Mouse (Mus musculus): ENCODE data around the gene Rab11fip5. TPM values are rescaled to one million over a fixed set of nuclear protein-coding genes. Genes with fewer than 3 reads are reported as not detected.

The Rab11fip5 gene
- polyA plus RNA-seq, 1 experiment, result 24.8 TPM

DNA sequence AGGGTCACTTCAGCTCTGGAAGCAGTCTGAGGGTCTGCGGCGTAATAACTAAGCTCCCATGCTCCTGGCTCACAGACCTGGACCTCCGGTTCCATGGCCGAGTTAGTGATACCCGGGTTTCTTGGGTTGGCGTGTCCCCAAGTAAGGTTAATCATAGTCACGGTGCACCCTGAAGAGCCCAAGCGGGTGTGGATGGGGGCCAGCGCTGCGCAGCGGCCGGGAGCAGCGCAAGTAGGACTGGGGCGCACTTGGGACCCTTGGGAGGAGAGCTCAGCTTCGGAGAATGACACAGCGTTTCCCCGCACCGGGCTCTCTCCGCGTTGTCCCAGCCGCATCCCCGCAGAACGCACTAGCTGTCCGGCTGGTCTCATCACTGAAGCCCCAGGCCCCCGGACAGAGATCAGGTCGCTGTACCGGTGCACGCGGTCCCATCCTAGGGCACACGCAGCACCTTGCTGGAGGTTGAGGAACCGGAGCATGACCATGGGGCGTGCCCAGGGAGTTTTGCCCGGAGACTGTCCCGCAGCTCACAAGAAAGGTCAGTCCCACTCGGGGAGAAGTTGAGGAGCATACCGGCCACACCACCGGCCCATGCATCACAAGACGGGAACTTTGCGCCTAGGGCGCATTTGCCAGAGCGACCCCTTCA lies 42.0 kb downstream of the Rab11fip5 start:
- Histone ChIP-seq H3K27me3 (ENCODE audit: control insufficient read depth, insufficient read depth, insufficient read length) (no peaks in the 10 kb centered on the region), H3K4me3 (peak overlapping the region; percentile 80), H3K79me2 (ENCODE audit: control insufficient read depth, insufficient read depth) (no peaks in the 10 kb centered on the region), H3K4me2 (ENCODE audit: low read depth) (peak overlapping the region; percentile 95), H3K36me3 (ENCODE audit: control insufficient read depth, insufficient read depth) (no peaks in the 10 kb centered on the region), H3ac (ENCODE audit: control insufficient read depth, insufficient read length) (peak overlapping the region; percentile 12)
- TF ChIP-seq POLR2A (IDR thresholded peaks at IDR 0.05; ENCODE audit: insufficient read length, low read depth), result no peak
- TF ChIP-seq REST (IDR thresholded peaks at IDR 0.05; ENCODE audit: insufficient read depth, insufficient read length), result no peak
- TF ChIP-seq CEBPB (IDR thresholded peaks at IDR 0.05; ENCODE audit: insufficient read depth, poor library complexity, severe bottlenecking), result no peak
- no peak for TF ChIP-seq MAX (IDR thresholded peaks at IDR 0.05; ENCODE audit: low read depth)
- TF ChIP-seq USF1 (IDR thresholded peaks at IDR 0.05; ENCODE audit: low read depth), result no peak
- no peak for TF ChIP-seq POLR2AphosphoS2 (IDR thresholded peaks at IDR 0.05; ENCODE audit: insufficient read length, low read depth)
- no peak for TF ChIP-seq MYOG (IDR thresholded peaks at IDR 0.05; ENCODE audit: control insufficient read depth in 1 of 3, insufficient read depth in 1 of 3, insufficient read length in 2 of 3, low read depth in 2 of 3)
- no peak for TF ChIP-seq TCF12 (IDR thresholded peaks at IDR 0.05; ENCODE audit: insufficient read depth, poor library complexity, severe bottlenecking)

DNA sequence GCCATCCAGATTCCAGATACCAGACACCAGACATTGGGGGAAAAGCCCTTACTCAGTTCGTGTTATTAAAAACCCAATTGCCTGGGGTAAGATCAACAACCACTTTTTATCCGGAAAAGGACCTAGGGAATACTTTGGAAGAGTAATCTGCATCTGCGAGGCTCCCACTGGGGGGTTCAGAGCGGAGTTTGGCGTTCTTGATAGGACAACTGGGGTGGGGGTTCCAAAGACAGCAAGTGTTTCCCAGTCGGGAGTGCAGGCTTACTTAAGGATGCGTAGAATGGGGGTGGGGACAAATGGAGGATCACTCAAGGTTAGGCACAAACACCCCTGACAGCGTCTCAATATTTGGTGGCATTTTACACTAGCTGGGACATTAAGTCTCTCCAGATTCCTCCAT lies 42.7 kb downstream of the Rab11fip5 start:
- H3K4me3 ChIP-seq, result peak overlapping the region; percentile 80

DNA sequence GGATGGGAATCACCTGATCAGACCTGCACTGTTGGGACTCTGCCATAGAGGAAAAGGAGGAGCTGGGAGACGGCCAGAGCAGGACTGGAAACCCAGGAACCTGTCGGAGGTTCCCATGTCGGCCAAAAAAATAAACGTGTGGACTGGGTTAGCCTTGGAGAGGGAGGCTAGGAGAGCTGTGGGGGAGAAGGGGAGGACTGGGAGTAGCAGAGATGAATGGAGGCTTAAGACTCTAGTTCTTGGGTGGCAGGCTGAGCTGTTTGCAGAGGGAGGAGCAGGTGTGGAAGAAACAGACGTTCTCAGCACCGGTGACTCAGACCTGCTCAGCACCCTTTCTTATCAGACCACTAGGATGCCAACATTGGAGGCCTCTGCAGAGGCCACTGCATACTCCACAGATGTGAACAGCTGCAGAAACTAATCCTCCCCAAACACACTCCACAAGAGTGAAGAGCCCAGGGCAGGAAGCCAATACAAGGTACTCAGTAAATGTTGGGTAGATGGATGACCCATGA lies 43.2 kb downstream of the Rab11fip5 start:
- peak overlapping the region; percentile 95 for H3K4me2 ChIP-seq (ENCODE audit: low read depth)
- H3K27me3 ChIP-seq (ENCODE audit: control insufficient read depth, insufficient read depth, insufficient read length), result no peaks in the 10 kb centered on the region
- H3K79me2 ChIP-seq (ENCODE audit: control insufficient read depth, insufficient read depth), result no peaks in the 10 kb centered on the region
- no peak overlapping the region for H3ac ChIP-seq (ENCODE audit: control insufficient read depth, insufficient read length)
- TF ChIP-seq MYOG (IDR thresholded peaks at IDR 0.05; ENCODE audit: control insufficient read depth in 1 of 3, insufficient read depth in 1 of 3, insufficient read length in 2 of 3, low read depth in 2 of 3) (peak in 1 of 3 experiments; percentile 18), MYOD1 (IDR thresholded peaks at IDR 0.05; ENCODE audit: control insufficient read depth in 1 of 3, insufficient read length in 2 of 3, low read depth in 2 of 3) (peak in 1 of 3 experiments; percentile 49), E2F4 (IDR thresholded peaks at IDR 0.05; ENCODE audit: insufficient read depth) (no peak), SRF (IDR thresholded peaks at IDR 0.05; ENCODE audit: control insufficient read depth, insufficient read length, low read depth) (no peak)
- peak overlapping the region; percentile 80 for H3K4me3 ChIP-seq
- no peaks in the 10 kb centered on the region for H3K36me3 ChIP-seq (ENCODE audit: control insufficient read depth, insufficient read depth)

More for the DNA sequence above, 42.7 kb downstream of the Rab11fip5 start:
- Histone ChIP-seq H3K4me2 (ENCODE audit: low read depth) (peak overlapping the region; percentile 95), H3K79me2 (ENCODE audit: control insufficient read depth, insufficient read depth) (no peaks in the 10 kb centered on the region), H3K27me3 (ENCODE audit: control insufficient read depth, insufficient read depth, insufficient read length) (no peaks in the 10 kb centered on the region), H3K36me3 (ENCODE audit: control insufficient read depth, insufficient read depth) (no peaks in the 10 kb centered on the region), H3ac (ENCODE audit: control insufficient read depth, insufficient read length) (no peak overlapping the region)
- TF ChIP-seq REST (IDR thresholded peaks at IDR 0.05; ENCODE audit: insufficient read depth, insufficient read length) (no peak), CEBPB (IDR thresholded peaks at IDR 0.05; ENCODE audit: insufficient read depth, poor library complexity, severe bottlenecking) (no peak), MYOD1 (IDR thresholded peaks at IDR 0.05; ENCODE audit: control insufficient read depth in 1 of 3, insufficient read length in 2 of 3, low read depth in 2 of 3) (no peak), USF1 (IDR thresholded peaks at IDR 0.05; ENCODE audit: low read depth) (no peak), POLR2A (IDR thresholded peaks at IDR 0.05; ENCODE audit: insufficient read length, low read depth) (no peak), E2F4 (IDR thresholded peaks at IDR 0.05; ENCODE audit: insufficient read depth) (no peak), MAX (IDR thresholded peaks at IDR 0.05; ENCODE audit: low read depth) (no peak), TCF3 (IDR thresholded peaks at IDR 0.05; ENCODE audit: insufficient read length, low read depth) (no peak), POLR2AphosphoS2 (IDR thresholded peaks at IDR 0.05; ENCODE audit: insufficient read length, low read depth) (no peak), MYOG (IDR thresholded peaks at IDR 0.05; ENCODE audit: control insufficient read depth in 1 of 3, insufficient read depth in 1 of 3, insufficient read length in 2 of 3, low read depth in 2 of 3) (no peak), SRF (IDR thresholded peaks at IDR 0.05; ENCODE audit: control insufficient read depth, insufficient read length, low read depth) (no peak)

DNA sequence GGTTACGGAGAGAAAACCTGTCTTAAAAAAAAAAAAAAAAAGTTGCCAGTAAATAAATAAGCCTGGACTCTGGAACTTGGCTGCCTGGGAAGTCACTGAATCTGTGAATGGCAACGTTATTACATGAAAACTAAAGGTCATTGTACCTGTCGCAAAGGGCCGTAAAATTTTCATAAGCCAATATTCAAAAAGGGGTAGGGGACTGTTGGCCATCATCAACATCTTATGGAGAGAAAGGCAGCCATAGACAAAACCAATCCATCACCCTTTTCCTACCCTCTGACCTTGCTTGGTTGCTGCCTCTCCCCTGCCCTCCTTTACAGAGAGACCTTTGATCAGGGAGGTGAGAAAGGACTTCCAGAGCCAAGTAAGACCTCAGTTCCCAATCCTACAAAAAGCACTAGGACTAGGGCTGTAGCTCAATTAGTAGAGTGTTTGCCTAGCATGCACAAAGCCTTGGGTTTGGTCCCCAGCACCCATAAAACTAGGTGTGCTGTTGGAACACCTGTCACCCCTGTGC lies 44.7 kb downstream of the Rab11fip5 start:
- Histone ChIP-seq H3K4me2 (ENCODE audit: low read depth) (no peak overlapping the region), H3K36me3 (ENCODE audit: control insufficient read depth, insufficient read depth) (no peaks in the 10 kb centered on the region), H3K4me3 (no peak overlapping the region), H3K27me3 (ENCODE audit: control insufficient read depth, insufficient read depth, insufficient read length) (no peaks in the 10 kb centered on the region), H3K79me2 (ENCODE audit: control insufficient read depth, insufficient read depth) (no peaks in the 10 kb centered on the region), H3ac (ENCODE audit: control insufficient read depth, insufficient read length) (no peak overlapping the region)
- no peak for TF ChIP-seq CEBPB (IDR thresholded peaks at IDR 0.05; ENCODE audit: insufficient read depth, poor library complexity, severe bottlenecking)

DNA sequence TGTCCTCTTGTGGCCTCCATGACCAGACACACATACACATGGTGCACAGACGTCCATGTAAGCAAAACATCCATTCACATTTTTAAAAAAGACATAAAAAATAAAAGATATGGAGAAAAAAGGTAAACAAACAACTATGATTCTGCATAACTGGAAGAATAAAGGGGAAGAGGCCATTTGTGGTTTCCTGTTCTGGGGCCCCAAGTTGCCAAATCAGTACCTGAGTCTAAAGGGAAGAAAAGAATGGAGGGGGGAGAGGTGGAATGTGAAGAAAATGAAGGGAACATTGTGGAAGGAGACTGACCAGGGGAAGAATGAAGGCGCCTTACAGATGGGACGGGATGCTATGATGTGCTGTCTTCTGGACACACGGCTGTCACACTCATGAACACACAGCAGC lies 47.9 kb downstream of the Rab11fip5 start:
- no peaks in the 10 kb centered on the region for H3K36me3 ChIP-seq (ENCODE audit: control insufficient read depth, insufficient read depth)
- H3K4me3 ChIP-seq, result no peak overlapping the region
- no peak for TF ChIP-seq MAX (IDR thresholded peaks at IDR 0.05; ENCODE audit: low read depth)
- no peak for TF ChIP-seq E2F4 (IDR thresholded peaks at IDR 0.05; ENCODE audit: insufficient read depth)
- TF ChIP-seq POLR2AphosphoS2 (IDR thresholded peaks at IDR 0.05; ENCODE audit: insufficient read length, low read depth), result no peak
- no peak for TF ChIP-seq MYOD1 (IDR thresholded peaks at IDR 0.05; ENCODE audit: control insufficient read depth in 1 of 3, insufficient read length in 2 of 3, low read depth in 2 of 3)
- no peak for TF ChIP-seq TCF3 (IDR thresholded peaks at IDR 0.05; ENCODE audit: insufficient read length, low read depth)
- no peak for TF ChIP-seq POLR2A (IDR thresholded peaks at IDR 0.05; ENCODE audit: insufficient read length, low read depth)
- no peak for TF ChIP-seq CEBPB (IDR thresholded peaks at IDR 0.05; ENCODE audit: insufficient read depth, poor library complexity, severe bottlenecking)
- H3K79me2 ChIP-seq (ENCODE audit: control insufficient read depth, insufficient read depth), result no peaks in the 10 kb centered on the region
- no peak overlapping the region for H3ac ChIP-seq (ENCODE audit: control insufficient read depth, insufficient read length)
- H3K4me2 ChIP-seq (ENCODE audit: low read depth), result no peak overlapping the region
- H3K27me3 ChIP-seq (ENCODE audit: control insufficient read depth, insufficient read depth, insufficient read length), result no peaks in the 10 kb centered on the region

Data from myocyte (in vitro differentiated cells).